Mouse (Mus musculus) lung, embryonic 14.5 days (tissue): ENCODE measurements around the gene AC134908.4. TPM values are rescaled to one million over a fixed set of nuclear protein-coding genes. Genes with fewer than 3 reads are reported as not detected.
A peak's percentile ranks its signal among the peaks of the same experiment; 100 is the strongest.
"Not testable (repeated sequence)": the region's sequence is repeated elsewhere in the genome, so short reads cannot be mapped to it uniquely, and the experiment has no call there.

ENCODE experiments used
- ATAC-seq: fragments of 200-750 bp; cut with Nextera tagmentation; 2 replicates; pipeline ENCODE4 v1.8.0; 2017; ENCODE audit warnings: mild to moderate bottlenecking, moderate TSS enrichment, moderate library complexity; ENCODE audit not compliant: insufficient read depth
- DNase-seq: peaks from one replicate; pipeline ENCODE4 v3.0.0-alpha.2; 2015
- H3K27ac ChIP-seq: fragments of 300-500 bp; sonication (generic); 2 replicates; pipeline ENCODE4 v1.5.1; 2014; ENCODE audit warnings: low read depth, mild to moderate bottlenecking, moderate library complexity
- H3K27me3 ChIP-seq: fragments of 300-500 bp; sonication (generic); 2 replicates; pipeline ENCODE4 v1.6.1; 2014; ENCODE audit warnings: low read length, control low read depth; ENCODE audit not compliant: insufficient read depth
- H3K36me3 ChIP-seq: fragments of 300-500 bp; sonication (generic); 2 replicates; pipeline ENCODE4 v1.6.1; 2014; ENCODE audit warnings: control low read depth; ENCODE audit not compliant: insufficient read depth
- H3K4me1 ChIP-seq: fragments of 300-500 bp; sonication (generic); 2 replicates; pipeline ENCODE4 v1.6.1; 2014; ENCODE audit warnings: antibody characterized with exemption, control low read depth; ENCODE audit not compliant: insufficient read depth
- H3K4me2 ChIP-seq: fragments of 300-500 bp; sonication (generic); 2 replicates; pipeline ENCODE4 v1.6.1; 2014; ENCODE audit warnings: mild to moderate bottlenecking
- H3K4me3 ChIP-seq: fragments of 300-500 bp; sonication (generic); 2 replicates; pipeline ENCODE4 v1.5.1; 2014; ENCODE audit warnings: low read depth, low read length
- H3K9ac ChIP-seq: fragments of 300-500 bp; sonication (generic); 2 replicates; pipeline ENCODE4 v1.6.1; 2014
- H3K9me3 ChIP-seq: fragments of 300-500 bp; sonication (generic); 2 replicates; pipeline ENCODE4 v1.6.1; 2016; ENCODE audit warnings: low read depth, low read length, control low read depth
- CTCF ChIP-seq: IDR thresholded peaks from 2 replicates; pipeline ENCODE4 v1.5.1; 2016; ENCODE audit warnings: antibody characterized with exemption, low read depth
- WGBS: fragments of 180-500 bp; shearing (Covaris S2); extraction: QIAGEN DNeasy Blood & Tissue Kit; methylation state at CpG from one replicate; pipeline ENCODE4 v1.1.7; 2014; 5-methylcytosine and 5-hydroxymethylcytosine counted together
- microRNA-seq: library from miRNA; unstranded; fragments of <30 nt; microRNA quantifications from one replicate; pipeline ENCODE4, GENCODE M21; 2016; ENCODE audit warnings: borderline number of aligned reads
- polyA plus RNA-seq: library from polyadenylated mRNA; unstranded; fragments of >200 nt; fragmentation: Nextera tagmentation; extraction: Ambion mirVana; gene quantifications from 2 replicates; pipeline ENCODE4 v1.2.1, GENCODE M21; 2014

AC134908.4 gene
- polyA plus RNA-seq, 1 experiment from 2014 or later, result not detected

DNA sequence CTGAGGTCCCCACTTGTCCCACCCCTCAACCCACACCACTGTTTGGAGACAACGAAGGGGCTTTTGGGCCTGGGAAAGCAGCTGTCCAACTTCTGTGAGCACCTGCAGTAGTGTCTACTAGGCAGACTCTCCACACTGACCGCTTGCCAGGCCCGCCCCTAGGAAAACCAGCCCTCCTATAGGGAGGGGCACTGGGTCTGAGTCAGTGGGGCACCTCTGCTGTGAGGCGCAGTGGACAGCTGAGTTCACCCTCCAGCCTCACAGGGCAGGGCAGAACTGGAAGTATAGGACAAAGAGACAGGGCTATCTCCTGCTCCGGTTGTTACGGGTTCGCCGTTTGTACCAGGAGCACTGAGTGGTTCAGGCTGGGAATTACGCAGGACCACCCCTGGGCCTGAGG is 41.2 kb downstream of the AC134908.4 start, which contains the start of gene Msln:
Gene Msln, minus strand, starts transcription at position 138 of the 400 bp plus-strand sequence.
- no peak for TF ChIP-seq CTCF
- DNase-seq (no peak), ATAC-seq (no peak)
- Histone ChIP-seq H3K4me2 (no peak within 1 kb of the TSS), H3K36me3 (no peaks in the 10 kb centered on the region), H3K4me1 (0 out of 2 replicates have a peak, but pooled peaks cover 6% of the 10 kb centered on the region), H3K27ac (no peak within 1 kb of the TSS), H3K27me3 (no peaks in the 10 kb centered on the region), H3K4me3 (no peak within 1 kb of the TSS), H3K9ac (no peak within 1 kb of the TSS), H3K9me3 (no peaks in the 10 kb centered on the region)
- 76% methylated on average over 9 of the region's 9 CpGs for WGBS

GRCm38 (mm10) chr17:25751446-25751845 is 44.0 kb downstream of the AC134908.4 start:
- Histone ChIP-seq H3K4me3 (no peak overlapping the region), H3K9ac (no peak overlapping the region), H3K9me3 (no peaks in the 10 kb centered on the region), H3K4me2 (0 out of 2 replicates have a peak overlapping the region, but pooled peaks have one; percentile 7), H3K27me3 (no peaks in the 10 kb centered on the region), H3K27ac (0 out of 2 replicates have a peak overlapping the region, but pooled peaks have one; percentile 15), H3K36me3 (no peaks in the 10 kb centered on the region), H3K4me1 (0 out of 2 replicates have a peak, but pooled peaks cover 6% of the 10 kb centered on the region)
- peak; percentile 80 for DNase-seq
- 0 out of 2 replicates have a peak, but pooled peaks have one; percentile 16 for ATAC-seq
- WGBS, result 8% methylated on average over 5 of the region's 5 CpGs
- TF ChIP-seq CTCF, result no peak

GRCm38 (mm10) chr17:25749314-25749713 is 46.1 kb downstream of the AC134908.4 start:
- H3K4me1 ChIP-seq, result 0 out of 2 replicates have a peak, but pooled peaks cover 4% of the 10 kb centered on the region
- 71% methylated on average over 6 of the region's 6 CpGs for WGBS
- no peak for TF ChIP-seq CTCF
- no peak overlapping the region for H3K4me2 ChIP-seq
- H3K9me3 ChIP-seq, result no peaks in the 10 kb centered on the region
- ATAC-seq (no peak), DNase-seq (no peak)
- H3K27me3 ChIP-seq, result no peaks in the 10 kb centered on the region
- H3K4me3 ChIP-seq, result no peak overlapping the region
- H3K9ac ChIP-seq, result no peak overlapping the region
- no peak overlapping the region for H3K27ac ChIP-seq
- H3K36me3 ChIP-seq, result no peaks in the 10 kb centered on the region

GRCm38 (mm10) chr17:25748238-25748637 is 47.2 kb downstream of the AC134908.4 start:
- Histone ChIP-seq H3K9ac (no peak overlapping the region), H3K27me3 (no peaks in the 10 kb centered on the region), H3K9me3 (no peaks in the 10 kb centered on the region), H3K4me3 (no peak overlapping the region), H3K4me1 (0 out of 2 replicates have a peak, but pooled peaks cover 4% of the 10 kb centered on the region), H3K36me3 (no peaks in the 10 kb centered on the region), H3K27ac (no peak overlapping the region), H3K4me2 (no peak overlapping the region)
- ATAC-seq, result no peak
- no peak for TF ChIP-seq CTCF
- DNase-seq, result no peak
- WGBS, result 86% methylated on average over 4 of the region's 4 CpGs

DNA sequence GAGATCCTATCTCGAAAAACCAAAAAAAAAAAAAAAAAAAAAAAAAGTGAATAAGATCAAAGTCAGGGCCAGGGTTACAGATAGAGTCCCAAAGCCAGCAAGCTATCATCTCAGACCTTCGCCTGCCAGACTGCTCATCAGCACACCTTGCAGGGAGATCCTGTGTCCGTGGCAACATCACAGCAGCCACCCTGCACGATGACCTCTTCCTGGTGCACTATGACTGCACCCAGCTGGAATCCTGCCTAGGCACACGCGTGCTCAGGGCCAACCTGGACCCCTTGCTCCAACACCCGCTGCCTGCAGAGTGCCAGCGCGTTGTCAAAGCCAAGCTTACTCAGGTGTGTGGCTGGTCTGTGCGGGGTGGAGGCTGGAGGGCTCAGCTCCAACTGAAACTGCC is 51.1 kb downstream of the AC134908.4 start:
- no peak for DNase-seq
- ATAC-seq, result no peak
- no peaks in the 10 kb centered on the region for H3K36me3 ChIP-seq
- TF ChIP-seq CTCF, result no peak
- WGBS, result 65% methylated on average over 10 of the region's 10 CpGs
- H3K4me1 ChIP-seq, result no peaks in the 10 kb centered on the region
- H3K27me3 ChIP-seq, result no peaks in the 10 kb centered on the region
- H3K9ac ChIP-seq, result no peak overlapping the region
- H3K4me3 ChIP-seq, result no peak overlapping the region
- no peak overlapping the region for H3K4me2 ChIP-seq
- no peaks in the 10 kb centered on the region for H3K9me3 ChIP-seq
- H3K27ac ChIP-seq, result no peak overlapping the region

DNA sequence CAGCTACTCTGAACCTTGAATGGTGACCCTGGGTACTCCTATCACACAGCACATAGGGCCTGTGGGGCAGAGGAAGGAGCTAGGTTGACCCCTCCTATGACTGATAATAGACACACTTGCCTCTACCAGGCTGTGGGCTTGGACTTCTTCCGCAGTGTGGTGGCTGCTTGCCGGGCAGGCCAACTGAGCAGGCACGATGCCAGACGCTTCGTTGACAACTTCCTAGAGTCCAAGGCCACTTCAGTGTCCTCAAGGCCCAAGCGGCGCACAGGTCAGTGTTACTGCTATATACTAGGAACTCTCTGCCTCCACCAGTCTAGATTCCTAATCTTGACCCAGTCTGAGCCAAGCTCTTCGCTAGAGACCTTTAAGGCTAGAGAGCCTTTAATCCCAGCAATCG is 51.6 kb downstream of the AC134908.4 start:
- Histone ChIP-seq H3K27me3 (no peaks in the 10 kb centered on the region), H3K4me2 (no peak overlapping the region), H3K4me1 (no peaks in the 10 kb centered on the region), H3K9me3 (no peaks in the 10 kb centered on the region), H3K27ac (no peak overlapping the region), H3K4me3 (no peak overlapping the region), H3K9ac (no peak overlapping the region), H3K36me3 (no peaks in the 10 kb centered on the region)
- WGBS, result 89% methylated on average over 9 of the region's 9 CpGs
- no peak for DNase-seq
- no peak for TF ChIP-seq CTCF
- no peak for ATAC-seq

- not testable (repeated sequence) for H3K4me3 ChIP-seq, ATAC-seq
Observed at GRCm38 (mm10) chr17:25741471-25741870, 54.0 kb downstream of the AC134908.4 start.

More at GRCm38 (mm10) chr17:25741471-25741870, 54.0 kb downstream of the AC134908.4 start:
- not testable (repeated sequence) for H3K9me3 ChIP-seq, H3K4me2 ChIP-seq, H3K9ac ChIP-seq, DNase-seq, H3K27me3 ChIP-seq, H3K27ac ChIP-seq, H3K36me3 ChIP-seq, H3K4me1 ChIP-seq
- 68% methylated on average over 12 of the region's 12 CpGs for WGBS

Small RNA genes within 50 kb of the gene (microRNA-seq; reads per million reads assigned to microRNA genes)
- gene Gm25083, result not detected
- not detected for gene Mir3082
- gene Mir6966, result not detected

Other genes starting within 250 kb of the AC134908.4 start
- gene Sox8, start 225.0 kb downstream of the AC134908.4 start, polyA plus RNA-seq, result 0.42 and 0.79 TPM in 2 replicates
- 25.7 and 26.1 TPM in 2 replicates for gene Lmf1, start 216.6 kb downstream of the AC134908.4 start, polyA plus RNA-seq
- gene Gng13, start 78.5 kb downstream of the AC134908.4 start, polyA plus RNA-seq, result 1.3 and 1.4 TPM in 2 replicates
- 27.1 and 32.3 TPM in 2 replicates for gene Chtf18, start 68.2 kb downstream of the AC134908.4 start, polyA plus RNA-seq
- 22.1 and 22.6 TPM in 2 replicates for gene Rpusd1, start 68.0 kb downstream of the AC134908.4 start, polyA plus RNA-seq
- gene Mslnl, start 59.6 kb downstream of the AC134908.4 start, polyA plus RNA-seq, result 0.24 and 0.31 TPM in 2 replicates
- 1.8 and 4.6 TPM in 2 replicates for gene Msln, start 41.3 kb downstream of the AC134908.4 start, polyA plus RNA-seq
- gene Narfl, start 21.9 kb downstream of the AC134908.4 start, polyA plus RNA-seq, result 24.3 and 25.6 TPM in 2 replicates
- 55.1 and 57.9 TPM in 2 replicates for gene Haghl, start 10.0 kb downstream of the AC134908.4 start, polyA plus RNA-seq
- 0.12 TPM in 1 of 2 replicates, not detected in the other for gene Ccdc78, start 9.1 kb downstream of the AC134908.4 start, polyA plus RNA-seq
- gene Fam173a, start 2.8 kb downstream of the AC134908.4 start, polyA plus RNA-seq, result 81.9 and 96.8 TPM in 2 replicates
- 10.4 and 12.7 TPM in 2 replicates for gene Metrn, start 1.5 kb upstream of the AC134908.4 start, polyA plus RNA-seq
- 0.97 and 1.3 TPM in 2 replicates for gene Fbxl16, start 13.4 kb upstream of the AC134908.4 start, polyA plus RNA-seq
- 24.6 and 26.0 TPM in 2 replicates for gene Wdr24, start 28.0 kb upstream of the AC134908.4 start, polyA plus RNA-seq
- gene Jmjd8, start 33.2 kb upstream of the AC134908.4 start, polyA plus RNA-seq, result 39.5 and 40.6 TPM in 2 replicates
- gene Stub1, start 37.7 kb upstream of the AC134908.4 start, polyA plus RNA-seq, result 335 and 367 TPM in 2 replicates
- gene Rhbdl1, start 41.6 kb upstream of the AC134908.4 start, polyA plus RNA-seq, result 1.8 and 2.0 TPM in 2 replicates
- 1.0 and 1.4 TPM in 2 replicates for gene Gm20683, start 46.1 kb upstream of the AC134908.4 start, polyA plus RNA-seq
- gene Rhot2, start 49.2 kb upstream of the AC134908.4 start, polyA plus RNA-seq, result 10.8 and 11.0 TPM in 2 replicates
- 29.9 and 34.1 TPM in 2 replicates for gene Wdr90, start 65.8 kb upstream of the AC134908.4 start, polyA plus RNA-seq
- gene Mcrip2, start 73.1 kb upstream of the AC134908.4 start, polyA plus RNA-seq, result 17.7 and 17.9 TPM in 2 replicates
- gene Mettl26, start 79.4 kb upstream of the AC134908.4 start, polyA plus RNA-seq, result 44.6 and 45.7 TPM in 2 replicates
- gene Wfikkn1, start 85.2 kb upstream of the AC134908.4 start, polyA plus RNA-seq, result 0.57 and 0.87 TPM in 2 replicates
- gene Rab40c, start 124.1 kb upstream of the AC134908.4 start, polyA plus RNA-seq, result 15.3 and 15.4 TPM in 2 replicates
- 65.9 and 69.0 TPM in 2 replicates for gene Pigq, start 149.3 kb upstream of the AC134908.4 start, polyA plus RNA-seq
- gene Nhlrc4, start 149.3 kb upstream of the AC134908.4 start, polyA plus RNA-seq, result not detected in 2 replicates
- gene A930017K11Rik, start 156.9 kb upstream of the AC134908.4 start, polyA plus RNA-seq, result 0.16 and 0.26 TPM in 2 replicates
- gene Capn15, start 190.1 kb upstream of the AC134908.4 start, polyA plus RNA-seq, result 26.7 and 30.5 TPM in 2 replicates